Mouse (Mus musculus) activated CD4-positive, CD25-positive, alpha-beta regulatory T cell, adult 4 months (primary cell): ENCODE results near the gene Zkscan16. TPM values are rescaled to one million over a fixed set of nuclear protein-coding genes. Genes with fewer than 3 reads are reported as not detected.
A peak's percentile ranks its signal among the peaks of the same experiment; 100 is the strongest.

Source experiments
- ATAC-seq: one replicate; pipeline ENCODE4 v1.8.0; 2017
- polyA plus RNA-seq, 2 experiments: library from polyadenylated mRNA; unstranded; fragments of 100-300 nt; shearing (Covaris generic); gene quantifications; one replicate each; pipeline ENCODE4 v1.2.1; 2017

Gene Zkscan16
- polyA plus RNA-seq, 2 experiments from 2014 or later = not detected

DNA sequence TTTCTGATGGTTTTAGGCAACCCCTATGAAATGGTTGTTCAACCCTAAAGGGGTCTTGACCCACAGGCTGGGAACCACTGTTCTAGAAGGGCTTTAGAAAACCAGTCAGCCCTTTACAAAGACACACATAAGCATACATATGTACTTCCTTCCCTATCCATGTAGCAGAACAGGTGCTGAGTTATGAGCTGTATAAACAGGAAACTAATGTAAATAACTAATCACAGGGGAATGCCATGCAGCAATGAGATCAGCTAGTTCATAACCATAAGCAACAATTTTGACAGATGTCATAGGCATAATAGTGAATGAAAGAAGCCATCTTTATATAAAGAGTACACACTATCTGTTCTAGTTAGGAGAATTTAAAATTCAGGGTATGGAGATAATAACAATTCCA lies 1.8 kb upstream of the Zkscan16 start:
- ATAC-seq = no peak

- no peak for ATAC-seq
Observed at GRCm38 (mm10) chr4:58942942-58943341, 486 bp upstream of the Zkscan16 start.

- ATAC-seq = no peak
Observed at GRCm38 (mm10) chr4:58944206-58944553, 752 bp downstream of the Zkscan16 start.

DNA sequence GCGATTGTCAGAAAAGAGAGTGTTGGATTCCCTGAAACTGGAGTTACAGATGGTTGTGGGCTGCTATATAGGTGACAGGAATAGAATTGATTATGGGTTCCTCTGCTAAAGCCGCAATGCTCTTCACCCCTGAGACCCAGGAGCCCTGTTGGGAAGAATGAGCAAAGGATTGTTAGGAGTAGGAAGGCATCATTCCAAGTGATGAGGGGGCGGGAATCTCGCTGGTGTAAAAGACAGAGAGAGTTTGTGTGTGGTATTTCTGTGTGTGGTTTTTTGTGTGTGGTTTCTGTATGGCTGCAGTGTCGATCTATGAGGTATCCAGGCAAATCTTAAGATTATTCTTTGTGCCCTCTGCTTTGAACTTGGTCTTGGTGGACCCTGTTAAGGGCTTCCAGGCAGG lies 1.3 kb downstream of the Zkscan16 start:
- no peak for ATAC-seq

GRCm38 (mm10) chr4:58948391-58948790 lies 5.0 kb downstream of the Zkscan16 start:
- ATAC-seq = no peak

DNA sequence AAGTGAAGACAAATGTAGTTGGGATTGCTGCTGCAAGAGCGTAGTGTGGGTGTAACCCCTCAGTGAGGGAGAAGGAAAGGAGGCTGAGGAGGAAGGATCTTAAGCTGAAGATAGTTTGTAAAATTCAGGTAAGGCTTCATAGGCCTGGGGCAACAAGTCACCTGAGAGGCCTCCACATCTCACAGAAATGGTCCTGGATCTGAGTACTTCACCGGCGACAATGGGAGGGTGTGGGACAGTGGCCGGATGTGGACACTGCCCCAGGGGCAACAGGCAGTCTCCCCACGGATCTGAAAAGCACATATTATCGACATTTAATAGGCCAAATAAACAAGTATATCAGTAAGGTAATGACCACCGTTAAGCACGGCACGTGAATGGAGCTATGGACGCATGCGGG lies 9.2 kb downstream of the Zkscan16 start:
- ATAC-seq = no peak

DNA sequence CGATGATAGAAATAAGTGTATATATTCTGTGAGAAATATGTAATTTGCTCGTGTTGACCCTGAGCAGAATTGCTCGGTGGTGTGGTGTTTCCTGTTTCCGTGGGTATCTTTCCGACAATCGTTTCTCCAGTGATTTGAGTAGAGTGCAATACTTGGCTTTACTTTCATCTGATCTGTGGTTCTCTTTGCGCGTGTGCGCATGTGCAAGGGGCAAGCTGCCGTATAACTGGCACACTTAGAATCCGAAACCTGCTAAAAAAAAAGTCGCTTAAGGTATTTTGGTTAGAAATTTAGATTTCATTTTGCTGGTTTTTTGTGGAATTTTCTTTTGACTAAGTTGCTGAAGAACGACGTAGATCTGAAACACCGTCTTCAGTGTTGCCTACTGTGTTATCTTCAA lies 18.3 kb downstream of the Zkscan16 start:
- no peak for ATAC-seq

- ATAC-seq = no peak
Observed at GRCm38 (mm10) chr4:58963271-58963670, 19.8 kb downstream of the Zkscan16 start.

GRCm38 (mm10) chr4:58965136-58965535 lies 21.7 kb downstream of the Zkscan16 start:
- ATAC-seq = no peak

DNA sequence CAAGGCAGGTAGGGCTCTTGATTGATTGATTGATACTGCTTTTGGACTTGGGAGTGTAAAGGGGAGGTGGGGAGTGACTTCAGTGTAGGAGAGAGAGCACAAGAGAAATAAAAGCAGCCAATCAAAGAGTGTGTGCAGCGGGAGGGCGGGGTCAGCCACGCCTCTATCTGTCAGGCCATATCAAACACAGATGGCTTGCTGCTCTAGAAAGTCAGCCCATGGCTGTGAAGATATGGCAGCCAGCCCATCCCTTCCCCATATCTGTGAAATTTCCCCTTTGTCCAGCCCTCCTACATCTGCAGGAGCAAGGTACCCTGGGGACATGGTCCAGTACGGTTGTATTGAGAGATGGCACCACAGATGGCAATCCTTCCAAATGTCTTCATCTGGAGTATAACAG lies 27.2 kb downstream of the Zkscan16 start:
- ATAC-seq = no peak

GRCm38 (mm10) chr4:58975711-58976110 lies 32.3 kb downstream of the Zkscan16 start:
- no peak for ATAC-seq

- ATAC-seq = no peak
Observed at GRCm38 (mm10) chr4:58981421-58981820, 38.0 kb downstream of the Zkscan16 start.

GRCm38 (mm10) chr4:58982806-58983205 lies 39.4 kb downstream of the Zkscan16 start:
- no peak for ATAC-seq

GRCm38 (mm10) chr4:58985157-58985648 lies 41.8 kb downstream of the Zkscan16 start:
- peak; percentile 66 for ATAC-seq

DNA sequence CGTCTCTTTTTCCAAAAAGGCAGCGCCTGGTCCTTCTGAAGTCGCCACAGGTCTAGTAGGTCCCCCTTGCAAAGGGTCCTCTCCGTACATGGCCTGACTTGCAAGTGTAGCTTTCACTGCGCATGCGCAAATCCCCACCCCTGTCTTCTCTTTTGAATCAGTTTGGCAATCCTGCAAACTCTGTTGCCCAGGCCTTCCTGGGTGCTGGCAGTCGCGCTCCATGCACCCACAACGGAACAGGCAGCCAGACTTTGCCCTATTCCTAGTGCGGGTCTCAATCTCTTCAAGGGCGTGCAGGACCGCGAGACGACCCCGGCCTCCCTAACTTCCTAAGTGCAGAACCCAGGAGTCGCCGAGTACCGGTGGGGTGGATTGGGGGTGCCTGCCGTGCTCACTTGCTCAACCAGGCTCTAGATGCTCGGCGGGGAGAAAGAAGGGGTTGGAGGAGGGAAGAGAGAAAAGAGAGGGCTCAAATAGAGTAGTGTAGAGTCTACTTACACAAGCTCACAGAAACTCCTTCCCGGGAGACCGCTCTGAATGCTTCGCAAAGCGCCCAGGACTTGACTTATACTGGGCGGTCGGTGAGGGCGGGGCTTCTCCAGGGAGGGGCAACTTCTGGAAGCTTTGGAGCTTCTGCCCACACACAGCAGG lies 43.2 kb downstream of the Zkscan16 start, which contains the start of gene Ptgr1:
Gene Ptgr1, minus strand, starts transcription at position 580 of the 651 bp plus-strand sequence.
- ATAC-seq = peak; percentile 33

GRCm38 (mm10) chr4:58989303-58989898 lies 46.0 kb downstream of the Zkscan16 start:
- ATAC-seq = no peak

DNA sequence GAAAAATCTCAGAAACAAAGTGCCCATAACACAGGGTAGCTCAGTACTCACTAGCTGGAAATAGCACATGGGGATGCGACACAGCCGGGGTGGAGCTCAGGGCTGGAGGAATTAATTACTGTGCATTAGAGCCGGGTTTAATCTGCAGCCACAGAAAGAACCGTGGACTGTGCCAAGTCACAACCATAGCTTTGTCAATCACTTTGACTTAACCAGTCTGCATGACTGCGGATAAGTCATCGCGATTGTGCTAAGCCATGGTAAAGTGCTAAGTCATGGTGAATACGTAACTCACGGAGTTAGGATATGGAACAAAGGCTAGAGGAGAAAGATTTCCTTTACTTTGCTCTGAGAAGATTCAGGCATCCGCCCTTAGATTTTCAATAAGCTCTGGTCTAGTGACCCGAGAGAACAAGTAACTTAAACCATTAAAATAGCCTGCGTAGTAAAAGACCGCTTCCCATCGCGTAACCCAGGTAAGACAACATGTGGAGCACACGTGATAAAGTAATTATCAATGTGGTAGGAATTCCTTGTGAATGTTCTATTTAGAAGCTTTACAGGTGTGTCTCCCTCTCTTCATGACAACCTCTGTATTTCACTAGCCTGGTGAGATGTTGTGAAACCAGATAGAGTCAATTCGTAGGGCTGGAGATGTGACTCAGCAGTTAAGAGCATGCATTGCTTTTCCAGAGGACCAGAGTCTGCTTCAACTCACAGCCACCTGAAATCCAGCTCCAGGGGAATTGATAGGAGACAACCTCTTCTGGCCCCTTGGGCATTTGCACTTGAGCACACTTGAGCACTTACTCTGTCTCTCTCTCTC lies 47.4 kb downstream of the Zkscan16 start:
- ATAC-seq = no peak

GRCm38 (mm10) chr4:58992195-58992594 lies 48.8 kb downstream of the Zkscan16 start:
- no peak for ATAC-seq

- no peak for ATAC-seq
Observed at GRCm38 (mm10) chr4:58994762-58995161, 51.3 kb downstream of the Zkscan16 start, which contains the start of gene Dnajc25. Gene Dnajc25, plus strand, starts transcription at chr4:58995062.

DNA sequence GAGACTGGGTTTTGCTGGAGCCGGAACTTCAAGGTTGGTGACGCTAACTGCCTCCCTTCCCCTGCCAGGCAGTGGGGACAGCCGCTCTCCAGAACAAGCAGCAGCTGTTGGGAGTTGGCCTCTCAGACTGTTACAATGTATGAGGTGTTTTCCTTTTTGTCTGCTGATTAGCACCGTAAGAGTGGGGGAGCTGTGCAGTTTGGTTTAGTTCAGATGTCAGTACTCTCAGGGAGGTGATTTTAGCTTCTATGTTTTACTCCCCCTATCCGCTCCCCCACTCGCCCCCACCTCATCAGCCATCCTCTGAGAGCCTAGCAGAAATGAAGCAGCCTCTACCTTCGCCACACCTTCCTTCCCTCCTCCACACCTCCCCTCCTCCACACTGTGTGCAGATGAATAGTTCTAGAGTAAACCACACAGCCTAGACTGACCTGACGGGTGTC lies 51.8 kb downstream of the Zkscan16 start:
- ATAC-seq = no peak

- no peak for ATAC-seq
Observed at GRCm38 (mm10) chr4:58997081-58997480, 53.7 kb downstream of the Zkscan16 start.

DNA sequence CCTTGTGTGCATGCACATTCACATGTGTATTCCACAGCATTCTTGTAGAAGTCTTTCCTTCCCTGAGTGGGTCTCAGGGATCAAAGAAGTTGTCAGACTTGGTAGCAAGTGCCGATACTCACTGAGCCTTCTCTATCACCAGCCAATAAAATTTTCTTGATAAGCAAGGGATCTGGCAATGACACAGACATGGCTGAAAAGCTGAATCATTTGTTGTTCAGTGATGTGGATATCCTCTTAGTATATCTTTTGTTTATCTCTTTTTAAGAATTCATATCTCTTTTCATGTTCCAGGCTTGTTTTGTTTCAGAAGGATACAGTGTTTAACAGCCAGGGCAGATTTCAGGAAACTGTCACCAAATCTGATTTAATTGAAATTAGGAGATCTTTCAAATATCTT lies 55.3 kb downstream of the Zkscan16 start:
- ATAC-seq = no peak

- ATAC-seq = peak; percentile 29
Observed at GRCm38 (mm10) chr4:58999686-59000085, 56.3 kb downstream of the Zkscan16 start.
